Mouse (Mus musculus): ENCODE measurements at regions not wholly inside any gene's neighbourhood (a gene's known extent, or its start where the extent isn't known, plus 50 kb on each side); places are given as distances from the start of the nearest gene placed in this dataset.

DNA sequence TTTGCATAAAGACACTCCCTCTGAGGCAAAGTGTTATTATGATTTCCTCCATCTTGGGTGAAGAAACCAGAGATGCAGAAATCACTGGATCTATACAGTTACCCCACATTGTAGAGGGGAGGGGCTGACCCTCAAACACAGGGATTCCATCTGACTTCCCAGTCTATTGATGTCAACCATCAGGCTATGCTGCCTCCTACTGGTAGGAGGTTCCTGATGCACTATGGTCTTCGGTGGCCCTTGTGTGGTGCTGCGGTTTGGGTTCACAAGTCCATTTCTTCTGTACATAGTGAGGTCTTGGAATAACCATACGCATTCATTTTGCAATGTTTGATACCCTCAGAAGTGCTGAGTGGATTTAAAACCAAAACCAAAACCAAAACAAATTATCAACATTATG is 94.0 kb upstream of the Smarca2 start:
- no peak overlapping the region for H3K27ac ChIP-seq
- peak; percentile 38 for TF ChIP-seq CTCF (IDR thresholded peaks at IDR 0.05)
- intact Hi-C loops (cut with DNase I): no loop called here
- H3K4me3 ChIP-seq: no peak overlapping the region
- no peak for DNase-seq

DNA sequence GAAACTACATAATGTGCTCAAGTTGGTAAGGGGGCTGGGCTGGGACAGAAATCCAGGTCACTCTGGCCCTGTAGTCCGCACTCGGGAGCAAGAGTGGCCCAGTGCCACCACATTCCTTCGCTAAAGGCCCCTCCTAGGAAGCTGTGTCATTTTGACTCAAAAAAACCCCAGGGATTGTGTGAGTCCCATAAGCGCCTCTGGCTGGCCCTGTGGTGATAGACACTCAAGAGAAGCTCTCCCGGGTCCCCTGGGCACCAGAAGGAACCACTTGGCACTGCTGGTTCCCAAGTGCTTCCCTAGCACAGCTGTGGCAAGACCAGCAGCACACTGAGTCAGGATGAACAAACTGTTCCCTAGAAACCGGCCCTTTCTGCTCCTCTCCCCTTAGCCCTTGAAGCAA is 93.1 kb upstream of the Smarca2 start:
- DNase-seq: no peak
- Histone ChIP-seq H3K27ac (no peak overlapping the region), H3K4me3 (no peak overlapping the region)
- TF ChIP-seq CTCF (IDR thresholded peaks at IDR 0.05): no peak
- intact Hi-C loops (cut with DNase I): no loop called here

- intact Hi-C loops (cut with DNase I): no loop called here
- no peak overlapping the region for H3K27ac ChIP-seq
- DNase-seq: no peak
- H3K4me3 ChIP-seq: no peak overlapping the region
- TF ChIP-seq CTCF (IDR thresholded peaks at IDR 0.05): no peak
Observed at GRCm38 (mm10) chr19:26524583-26524982, 80.3 kb upstream of the Smarca2 start.

- intact Hi-C loops (cut with DNase I): no loop called here
- no peak for TF ChIP-seq CTCF (IDR thresholded peaks at IDR 0.05)
- DNase-seq: no peak
- Histone ChIP-seq H3K4me3 (no peak overlapping the region), H3K27ac (no peak overlapping the region)
Observed at GRCm38 (mm10) chr19:26531390-26531789, 73.5 kb upstream of the Smarca2 start.

GRCm38 (mm10) chr19:26532509-26532908 is 72.3 kb upstream of the Smarca2 start:
- H3K27ac ChIP-seq: no peak overlapping the region
- intact Hi-C loops (cut with DNase I): no loop called here
- DNase-seq: no peak
- no peak overlapping the region for H3K4me3 ChIP-seq
- TF ChIP-seq CTCF (IDR thresholded peaks at IDR 0.05): no peak

DNA sequence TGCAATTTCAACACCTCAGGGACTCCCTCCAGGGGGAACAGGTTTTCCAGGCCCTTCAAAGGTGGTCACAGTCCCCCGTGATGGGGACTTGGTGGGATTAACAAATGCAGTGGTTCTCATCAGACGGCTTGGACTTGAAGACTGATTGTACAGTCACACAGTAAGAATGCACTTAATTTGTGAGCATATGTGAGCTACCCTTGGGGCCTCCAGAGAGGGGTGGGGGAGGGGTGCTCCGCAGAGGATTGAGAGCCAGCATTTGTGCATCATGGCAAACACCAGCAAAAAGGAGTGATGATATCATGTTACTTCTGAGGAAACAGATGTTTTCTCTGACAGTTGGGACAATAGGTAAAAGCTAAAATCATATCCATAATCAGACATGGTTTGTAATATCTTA is 59.2 kb upstream of the Smarca2 start:
- no peak for DNase-seq
- Histone ChIP-seq H3K4me3 (no peak overlapping the region), H3K27ac (no peak overlapping the region)
- TF ChIP-seq CTCF (IDR thresholded peaks at IDR 0.05): no peak
- intact Hi-C loops (cut with DNase I): no loop called here

DNA sequence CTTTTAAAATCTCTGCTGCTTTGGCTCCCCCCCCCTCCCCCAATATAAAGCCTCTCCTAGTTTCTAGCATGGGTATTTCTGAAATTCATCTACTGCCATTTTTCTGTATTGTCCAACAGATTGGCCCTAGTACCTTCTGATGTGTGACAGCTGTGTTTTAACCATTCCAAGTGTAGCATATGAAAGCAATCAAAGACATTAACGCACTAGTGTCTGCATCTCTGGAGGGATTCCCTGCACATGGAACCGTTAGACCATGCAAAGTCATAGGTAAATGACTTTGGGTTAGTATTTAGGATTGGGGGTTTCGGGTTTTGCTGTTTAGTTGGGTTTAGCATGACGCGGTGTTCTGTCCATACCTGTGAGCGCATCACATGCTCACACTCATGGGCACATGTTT is 57.3 kb upstream of the Smarca2 start:
- H3K27ac ChIP-seq: no peak overlapping the region
- H3K4me3 ChIP-seq: peak overlapping the region; percentile 52
- intact Hi-C loops (cut with DNase I): no loop called here
- no peak for TF ChIP-seq CTCF (IDR thresholded peaks at IDR 0.05)
- no peak for DNase-seq

- Histone ChIP-seq H3K4me3 (peak overlapping the region; percentile 52), H3K27ac (no peak overlapping the region)
- no peak for TF ChIP-seq CTCF (IDR thresholded peaks at IDR 0.05)
- intact Hi-C loops (cut with DNase I): no loop called here
- no peak for DNase-seq
Observed at GRCm38 (mm10) chr19:26548562-26549270, 56.1 kb upstream of the Smarca2 start.

GRCm38 (mm10) chr19:26550299-26550698 is 54.6 kb upstream of the Smarca2 start:
- no peak for TF ChIP-seq CTCF (IDR thresholded peaks at IDR 0.05)
- no peak overlapping the region for H3K4me3 ChIP-seq
- intact Hi-C loops (cut with DNase I): no loop called here
- DNase-seq: no peak
- no peak overlapping the region for H3K27ac ChIP-seq
